Mouse (Mus musculus) C2C12 (cell line): ENCODE measurements around the gene Wdr19.

Experiments
- CTCF ChIP-seq: IDR thresholded peaks from one replicate; pipeline ENCODE4 v1.5.1; 2011; ENCODE audit not compliant: control insufficient read depth, insufficient read depth, insufficient read length
- USF1 ChIP-seq: IDR thresholded peaks from one replicate; pipeline ENCODE4 v1.6.1; 2011; ENCODE audit warnings: low read depth, mild to moderate bottlenecking, control low read depth, moderate library complexity

GRCm38 (mm10) chr5:65181794-65182169 is 17.7 kb upstream of the Wdr19 start:
- TF ChIP-seq CTCF (no peak), USF1 (no peak)
